Mouse (Mus musculus): Measurements from ENCODE around the gene Rfx7.

Rfx7 gene

DNA sequence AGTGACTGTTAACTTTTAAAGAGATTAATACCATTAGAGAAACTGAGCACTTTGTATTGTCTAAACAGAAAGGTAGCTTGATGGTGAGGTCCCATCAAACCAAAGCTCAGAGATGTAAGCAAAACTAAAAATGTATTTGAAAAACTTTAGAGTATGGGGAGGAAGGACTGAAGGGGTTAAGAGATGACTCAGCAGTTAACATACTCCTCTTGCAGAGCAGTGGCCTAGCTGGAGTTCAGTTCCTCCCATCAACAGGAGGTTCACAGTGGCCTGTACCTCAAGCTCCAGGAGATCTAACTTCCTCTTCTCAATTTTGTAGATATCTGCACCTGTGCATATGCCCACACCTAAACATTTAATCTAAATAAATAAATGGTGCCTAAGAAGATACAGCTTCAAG, 11.6 kb downstream of the Rfx7 start:
- no peak for DNase-seq (ENCODE audit: low spot score in 2 of 2)

DNA sequence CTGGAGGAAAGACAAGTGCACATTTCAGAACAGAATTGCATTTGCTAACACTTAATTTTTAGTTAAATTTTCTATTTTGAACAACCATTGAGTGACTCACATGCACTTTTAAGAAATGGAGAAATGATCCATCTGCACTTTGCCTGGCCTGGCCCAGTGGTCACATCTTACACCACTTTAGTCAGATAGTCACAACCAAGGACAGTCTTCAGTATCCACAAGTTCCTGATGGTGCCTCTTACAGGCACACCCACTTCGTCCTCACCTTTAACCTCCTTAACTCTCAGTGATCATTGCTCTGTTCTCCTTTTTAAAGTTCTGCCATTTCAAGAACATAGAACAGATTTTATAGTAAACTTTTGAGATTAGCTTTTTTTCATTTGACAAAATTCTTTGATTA, 26.7 kb downstream of the Rfx7 start:
- no peak for DNase-seq (ENCODE audit: low spot score in 2 of 2)

DNA sequence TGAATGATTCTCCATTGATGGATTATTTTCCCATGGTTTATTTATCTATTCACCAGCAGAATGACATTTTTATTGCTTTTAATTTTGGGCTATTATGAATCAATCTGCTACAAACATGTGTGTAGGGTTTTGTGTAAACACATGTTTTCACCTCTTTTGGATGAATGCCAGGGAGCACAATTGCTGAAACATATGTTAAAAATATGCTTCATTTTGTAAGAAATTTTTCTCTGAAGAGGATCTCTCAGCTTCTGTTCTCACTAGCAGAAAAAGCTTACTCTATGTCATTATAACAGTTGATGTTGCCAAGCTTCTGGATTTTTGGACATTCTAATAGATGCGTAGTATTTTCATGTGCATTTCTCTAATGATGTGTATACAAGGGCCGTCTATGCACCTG, 28.3 kb downstream of the Rfx7 start:
- no peak for DNase-seq (ENCODE audit: low spot score in 2 of 2)

DNA sequence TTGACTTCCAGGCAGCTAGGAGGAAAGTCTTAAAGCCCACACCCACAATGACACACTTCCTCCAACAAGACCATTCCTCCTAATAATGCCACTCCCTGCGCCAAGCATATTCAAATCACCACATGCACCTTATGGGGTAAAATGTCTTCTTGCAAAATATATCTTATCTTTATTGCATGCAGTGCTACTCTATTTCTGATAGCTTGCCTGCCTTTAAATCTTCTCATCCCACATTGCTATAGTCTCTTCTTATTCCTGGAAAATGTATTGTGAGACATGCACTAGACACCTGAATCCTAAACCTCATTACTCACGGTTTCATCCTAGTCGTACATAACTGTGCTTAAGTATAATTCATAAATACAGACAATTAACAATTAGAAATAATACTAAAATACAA, 31.2 kb downstream of the Rfx7 start:
- no peak for DNase-seq (ENCODE audit: low spot score in 2 of 2)

DNA sequence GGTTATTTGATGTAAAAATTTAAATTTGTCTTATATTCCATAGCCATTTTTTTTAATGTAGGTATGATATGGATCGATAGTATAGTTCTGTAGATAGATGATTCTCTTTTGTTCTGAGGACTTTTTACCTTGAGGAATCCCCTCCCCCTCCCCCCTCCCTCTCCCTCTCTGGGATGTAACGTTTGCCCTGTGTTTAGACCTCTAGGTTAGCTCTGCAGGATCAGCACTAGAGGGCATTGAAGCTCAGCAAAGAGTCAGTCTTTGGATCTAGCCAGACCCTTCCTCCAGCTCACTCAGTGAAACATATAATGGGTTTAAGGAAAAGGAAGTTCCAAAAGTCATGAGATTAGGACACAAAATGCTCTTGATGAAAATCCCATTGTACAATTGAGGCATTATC, 35.1 kb downstream of the Rfx7 start:
- no peak for DNase-seq (ENCODE audit: low spot score in 2 of 2)

DNA sequence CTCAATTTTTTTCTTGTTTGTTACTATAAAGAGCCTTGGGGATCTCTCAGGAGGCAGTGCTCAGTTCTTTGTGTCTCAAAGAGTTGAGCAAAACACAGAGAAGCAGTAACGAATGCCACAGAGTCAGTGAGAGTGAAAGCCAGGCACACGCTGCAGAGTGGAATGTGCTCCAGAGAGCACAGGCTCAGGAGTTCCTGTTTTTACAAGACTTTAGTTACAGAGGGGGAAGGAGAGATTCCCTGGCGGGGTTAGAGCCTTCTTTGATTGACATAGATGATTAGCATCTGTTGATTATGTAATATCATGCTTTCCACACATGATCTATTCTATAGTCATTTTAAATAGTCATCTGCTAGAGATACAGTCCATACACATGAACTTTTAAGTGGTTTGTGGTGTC, 48.2 kb downstream of the Rfx7 start:
- DNase-seq (ENCODE audit: low spot score in 2 of 2) = no peak

DNA sequence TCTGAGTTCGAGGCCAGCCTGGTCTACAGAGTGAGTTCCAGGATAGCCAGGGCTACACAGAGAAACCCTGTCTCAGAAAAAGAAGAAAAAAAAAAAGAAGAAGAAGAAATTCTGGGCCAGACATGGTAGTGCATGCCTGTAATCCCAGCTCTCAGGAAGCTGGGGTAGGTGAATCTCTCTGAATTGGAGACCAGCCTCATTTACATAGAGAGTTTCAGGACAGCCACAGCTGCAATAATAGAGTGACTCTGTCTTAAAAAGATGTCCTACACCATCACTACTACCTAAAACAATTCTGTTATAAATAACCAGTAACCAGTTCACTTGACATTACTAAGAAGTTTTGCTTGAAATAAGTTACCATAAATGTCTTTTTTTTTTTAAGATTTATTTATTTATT, 58.8 kb downstream of the Rfx7 start:
- no peak for DNase-seq (ENCODE audit: low spot score in 2 of 2)

DNA sequence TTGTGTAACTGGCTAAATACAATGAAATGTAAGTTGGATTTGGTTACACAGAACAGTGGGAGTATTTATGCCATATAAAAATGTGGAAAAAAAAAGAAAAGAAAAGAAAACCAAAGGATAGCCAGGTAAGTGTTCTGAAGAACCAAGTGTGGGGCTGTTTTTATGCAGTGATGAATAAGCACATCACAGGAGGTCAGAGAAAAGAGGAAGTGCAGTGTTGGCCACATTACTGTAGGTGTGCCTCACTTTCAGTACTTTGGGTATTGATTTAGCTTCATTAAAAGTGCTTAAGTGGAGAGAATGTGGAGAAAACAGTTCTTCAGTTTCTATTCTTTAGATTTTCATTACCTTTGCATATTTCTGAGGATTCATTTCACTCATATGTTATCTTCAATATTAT, 60.0 kb downstream of the Rfx7 start:
- DNase-seq (ENCODE audit: low spot score in 2 of 2) = no peak

DNA sequence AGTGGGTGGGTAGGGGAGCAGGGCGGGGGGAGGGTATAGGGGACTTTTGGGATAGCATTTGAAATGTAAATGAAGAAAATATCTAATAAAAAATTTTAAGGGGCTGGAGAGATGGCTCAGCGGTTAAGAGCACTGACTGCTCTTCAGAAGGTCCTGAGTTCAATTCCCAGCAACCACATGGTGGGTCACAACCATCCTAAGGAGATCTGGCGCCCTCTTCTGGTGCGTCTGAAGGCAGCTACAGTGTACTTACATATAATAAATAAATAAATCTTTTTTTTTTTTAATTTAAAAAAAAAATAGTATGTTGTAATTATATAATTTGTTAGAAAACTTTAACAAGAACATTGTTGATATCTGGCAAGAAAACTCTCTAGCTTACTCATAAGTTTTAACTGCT, 62.6 kb downstream of the Rfx7 start:
- peak in 1 of 2 experiments; percentile 62 for DNase-seq (ENCODE audit: low spot score in 2 of 2)

DNA sequence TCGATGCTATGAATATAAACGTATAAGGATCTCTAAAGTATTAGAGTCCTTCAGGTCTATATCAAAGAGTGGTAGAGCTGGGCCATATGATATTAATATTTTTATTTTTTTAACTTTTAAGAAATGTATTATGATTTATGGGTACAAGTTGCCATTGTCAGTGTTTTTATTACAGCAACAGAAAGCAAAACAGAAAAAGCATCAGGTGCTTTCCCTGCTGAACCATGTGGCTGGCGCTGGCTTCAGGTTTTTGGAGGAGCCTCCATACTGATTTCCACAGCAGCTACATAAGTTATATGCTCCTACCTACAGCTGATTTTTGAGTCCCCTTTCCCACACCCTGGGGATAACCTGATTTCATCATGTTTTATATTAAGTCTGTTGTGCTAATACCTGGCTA, 68.1 kb downstream of the Rfx7 start:
- no peak for DNase-seq (ENCODE audit: low spot score in 2 of 2)

DNA sequence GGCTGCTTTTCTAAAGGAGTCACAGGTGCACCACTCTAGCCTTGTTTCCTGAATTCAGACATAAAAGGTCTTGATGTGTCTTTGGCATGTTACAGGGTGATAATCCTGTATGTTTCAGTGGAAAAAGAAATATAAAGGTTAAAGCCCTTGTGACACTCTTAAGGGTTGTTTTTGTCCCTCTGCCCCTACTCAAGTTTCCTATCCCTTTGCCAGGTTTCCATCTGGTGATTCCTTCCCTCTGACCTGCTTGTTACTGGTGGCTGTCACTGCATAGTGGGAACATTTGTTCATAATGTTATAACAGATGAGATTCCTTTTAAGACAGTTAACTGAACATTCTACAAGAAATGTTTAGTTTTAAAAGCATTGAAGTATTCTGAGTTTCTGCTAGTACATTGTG, 77.7 kb downstream of the Rfx7 start:
- no peak for DNase-seq (ENCODE audit: low spot score in 2 of 2)

DNA sequence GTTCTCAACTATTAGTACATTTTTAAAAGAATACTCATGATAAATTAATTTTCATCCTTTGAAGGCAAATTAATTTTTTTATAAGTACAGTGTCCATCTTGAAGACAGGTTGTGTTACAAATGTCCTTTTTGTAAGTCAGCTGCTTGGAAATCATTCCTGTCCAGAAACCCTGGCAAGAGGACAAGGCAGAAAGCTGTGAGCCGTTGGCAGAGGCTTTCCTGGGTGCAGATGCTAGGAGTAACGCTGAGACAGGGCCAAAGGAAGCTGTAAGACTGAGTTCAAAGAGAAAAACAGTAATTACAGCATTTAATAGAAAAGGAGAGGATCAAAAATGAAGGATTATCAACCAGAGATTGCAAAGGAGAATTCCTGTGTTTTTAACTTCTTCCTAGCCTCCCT, 81.8 kb downstream of the Rfx7 start:
- DNase-seq (ENCODE audit: low spot score in 2 of 2) = no peak

DNA sequence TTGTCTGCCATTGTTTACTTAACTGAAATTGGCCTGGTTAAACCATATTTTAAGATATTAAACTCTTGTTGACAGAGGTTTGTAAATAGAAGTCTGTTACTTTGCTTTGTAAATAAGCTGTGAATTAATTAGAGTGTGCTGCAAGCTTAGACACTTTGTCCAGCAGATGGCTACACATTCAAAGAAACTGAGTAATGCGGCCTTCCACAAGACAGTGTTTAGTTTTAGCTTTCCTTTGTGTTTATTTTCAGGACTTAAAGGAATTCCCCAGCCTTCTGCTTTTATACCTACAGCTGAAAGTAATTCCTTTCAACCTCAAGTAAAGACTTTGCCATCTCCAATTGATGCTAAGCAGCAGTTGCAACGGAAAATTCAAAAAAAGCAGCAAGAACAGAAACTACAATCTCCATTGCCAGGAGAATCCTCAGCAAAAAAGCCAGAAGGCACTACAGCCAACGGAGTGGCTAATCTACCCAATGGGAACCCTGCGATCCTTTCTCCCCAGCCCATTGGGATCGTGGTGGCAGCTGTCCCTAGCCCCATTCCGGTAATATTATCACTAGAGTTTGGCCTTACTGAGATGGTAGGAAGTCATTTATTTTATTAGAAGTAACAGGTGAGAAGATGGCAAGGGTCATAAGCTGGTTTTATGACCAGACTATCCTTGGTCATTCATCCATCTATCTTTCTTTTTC, 82.9 kb downstream of the Rfx7 start:
- DNase-seq (ENCODE audit: low spot score in 2 of 2) = no peak

DNA sequence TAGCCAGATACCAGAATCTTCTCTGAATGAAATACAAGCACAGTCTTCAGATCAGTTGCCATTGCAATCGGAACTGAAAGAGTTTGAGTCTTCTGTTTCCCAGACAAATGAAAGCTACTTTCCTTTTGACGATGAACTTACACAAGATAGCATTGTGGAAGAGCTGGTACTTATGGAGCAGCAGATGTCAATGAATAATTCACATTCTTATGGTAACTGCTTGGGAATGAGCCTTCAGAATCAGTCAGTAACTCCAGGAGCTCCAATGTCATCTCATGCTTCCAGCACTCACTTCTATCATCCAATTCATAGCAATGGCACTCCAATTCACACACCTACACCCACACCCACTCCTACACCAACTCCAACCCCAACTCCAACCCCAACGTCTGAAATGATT, 86.0 kb downstream of the Rfx7 start:
- no peak for DNase-seq (ENCODE audit: low spot score in 2 of 2)

DNA sequence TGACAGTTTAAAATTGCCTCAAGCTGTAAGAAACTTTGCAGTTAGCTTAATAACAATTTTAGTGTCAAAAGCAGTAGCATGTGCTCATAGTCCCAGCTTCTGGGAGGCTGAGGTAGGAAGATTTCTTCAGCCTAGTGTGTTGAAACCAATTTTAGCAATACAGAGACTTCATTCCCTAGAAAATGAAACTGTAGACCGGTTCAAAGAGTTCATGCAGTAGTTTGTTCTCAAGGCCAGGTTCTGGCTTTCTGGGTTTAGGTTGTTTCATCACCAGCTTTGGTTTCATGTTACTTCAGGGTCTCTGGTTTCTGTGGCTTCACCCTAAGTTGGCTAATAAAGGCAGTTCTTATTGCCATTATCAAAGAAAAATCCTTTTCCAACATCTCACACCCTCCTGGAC, 91.6 kb downstream of the Rfx7 start:
- no peak for DNase-seq (ENCODE audit: low spot score in 2 of 2)

DNA sequence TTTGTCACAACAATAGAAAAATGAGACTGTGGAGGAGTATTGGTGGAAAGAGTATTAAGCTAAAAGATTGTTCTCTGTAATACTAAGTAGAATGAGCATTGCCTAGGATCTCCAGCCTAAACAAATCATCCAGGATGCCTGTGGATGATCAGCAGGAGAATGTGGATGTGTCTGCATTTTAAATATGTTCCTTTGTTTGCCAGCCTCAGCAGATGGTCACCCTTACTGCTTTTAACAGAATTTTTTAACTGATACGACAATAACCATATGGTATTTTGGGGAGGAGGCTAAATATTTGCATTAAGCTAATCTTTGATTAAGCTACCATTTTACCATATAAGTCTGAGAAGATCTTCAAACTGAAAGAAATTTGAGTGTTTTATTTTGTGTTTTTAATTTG, 95.6 kb downstream of the Rfx7 start:
- DNase-seq (ENCODE audit: low spot score in 2 of 2) = no peak

DNA sequence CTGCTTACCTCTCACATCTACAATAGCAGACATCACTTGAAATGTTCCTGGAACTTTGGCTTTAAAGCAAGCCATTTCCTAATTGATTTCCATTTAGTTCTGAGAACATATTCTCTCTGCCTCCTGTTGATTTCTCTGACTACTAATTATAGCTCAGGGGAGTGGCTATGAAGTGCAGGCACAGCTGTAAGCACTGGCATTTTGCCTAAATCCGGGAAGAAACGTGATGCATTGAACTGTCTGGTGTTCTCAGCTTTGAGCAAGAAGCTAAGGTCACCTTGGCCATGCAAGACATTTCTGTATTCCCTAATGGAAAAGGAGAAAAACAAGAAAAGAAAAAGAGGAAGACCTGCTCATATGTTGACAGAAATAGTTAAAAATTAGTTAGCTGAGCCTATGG, 96.6 kb downstream of the Rfx7 start:
- DNase-seq (ENCODE audit: low spot score in 2 of 2) = no peak

DNA sequence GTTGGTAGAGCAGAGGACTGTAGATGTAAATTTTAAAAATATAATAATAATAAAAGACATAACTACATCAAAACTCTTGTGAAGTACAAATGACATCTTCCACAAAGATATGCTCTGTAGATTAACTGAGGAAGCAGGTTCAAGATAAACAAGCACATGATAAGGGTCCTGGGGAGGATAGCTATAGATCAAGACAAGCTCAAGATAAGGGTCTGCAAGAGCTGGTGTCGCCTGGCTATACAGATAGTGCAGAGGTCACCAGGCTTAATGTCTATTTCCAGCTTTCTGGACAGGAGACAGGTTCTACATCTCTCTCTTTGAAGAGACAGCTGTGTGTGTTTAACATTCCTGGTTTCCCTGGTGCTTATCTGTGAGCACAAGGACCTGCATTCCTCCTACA, 100.2 kb downstream of the Rfx7 start:
- DNase-seq (ENCODE audit: low spot score in 2 of 2) = no peak

DNA sequence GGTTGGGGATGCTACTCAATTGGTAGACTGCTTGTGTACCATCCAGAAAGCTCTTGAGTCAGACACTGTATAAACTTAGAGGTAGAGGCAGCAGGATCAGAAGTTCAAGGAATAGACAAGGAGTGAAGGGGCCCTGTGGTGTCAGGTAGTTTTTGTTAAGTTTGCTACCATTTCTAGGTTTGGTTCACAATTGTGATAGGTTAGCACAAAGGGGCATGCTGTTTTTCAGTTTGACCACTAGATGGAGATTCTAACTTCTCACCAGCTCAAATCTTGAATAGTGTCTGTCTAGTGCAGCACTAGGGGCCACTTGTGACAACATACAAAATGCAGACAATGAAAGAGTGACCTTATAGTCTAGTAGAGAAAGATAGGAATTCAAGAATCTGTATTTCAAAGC, 103.1 kb downstream of the Rfx7 start:
- DNase-seq (ENCODE audit: low spot score in 2 of 2) = no peak

DNA sequence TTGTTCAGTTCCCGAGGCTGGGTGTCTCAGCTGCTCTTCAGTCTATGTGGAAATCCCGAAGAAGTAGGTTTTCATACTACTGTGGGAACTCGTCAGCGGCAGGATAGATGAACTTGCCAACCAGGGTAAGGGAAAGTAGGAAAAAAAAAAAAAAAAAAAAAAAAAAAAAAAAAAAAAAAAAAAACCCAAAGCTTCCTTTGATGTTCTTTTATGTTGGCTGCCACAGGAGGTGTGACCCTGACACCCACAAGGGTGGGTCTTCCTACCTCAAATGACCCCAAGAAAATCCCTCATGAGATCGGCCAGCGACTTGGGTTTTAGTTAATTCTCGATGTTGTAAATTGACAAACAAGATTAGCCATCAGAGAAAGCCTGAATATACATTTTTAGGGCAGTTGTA, 104.5 kb downstream of the Rfx7 start:
- no peak for DNase-seq (ENCODE audit: low spot score in 2 of 2)

DNA sequence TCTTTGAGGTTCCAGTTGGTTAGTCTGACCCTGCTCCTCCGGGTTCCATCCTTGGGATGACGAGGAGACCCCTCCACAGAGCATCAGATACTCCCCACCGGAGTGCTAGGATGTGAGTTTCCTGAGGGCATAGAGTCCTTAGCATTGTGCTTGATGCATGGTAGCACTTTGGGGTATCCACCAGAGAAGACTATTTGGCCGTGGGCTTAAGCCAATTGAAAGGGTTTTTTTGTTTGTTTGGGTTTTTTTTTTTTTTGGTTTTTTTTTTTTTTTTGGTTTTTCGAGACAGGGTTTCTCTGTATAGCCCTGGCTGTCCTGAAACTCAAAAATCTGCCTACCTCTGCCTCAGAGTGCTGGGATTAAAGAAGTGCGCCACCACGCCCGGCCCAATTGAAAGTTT, 105.2 kb downstream of the Rfx7 start:
- no peak for DNase-seq (ENCODE audit: low spot score in 2 of 2)

DNA sequence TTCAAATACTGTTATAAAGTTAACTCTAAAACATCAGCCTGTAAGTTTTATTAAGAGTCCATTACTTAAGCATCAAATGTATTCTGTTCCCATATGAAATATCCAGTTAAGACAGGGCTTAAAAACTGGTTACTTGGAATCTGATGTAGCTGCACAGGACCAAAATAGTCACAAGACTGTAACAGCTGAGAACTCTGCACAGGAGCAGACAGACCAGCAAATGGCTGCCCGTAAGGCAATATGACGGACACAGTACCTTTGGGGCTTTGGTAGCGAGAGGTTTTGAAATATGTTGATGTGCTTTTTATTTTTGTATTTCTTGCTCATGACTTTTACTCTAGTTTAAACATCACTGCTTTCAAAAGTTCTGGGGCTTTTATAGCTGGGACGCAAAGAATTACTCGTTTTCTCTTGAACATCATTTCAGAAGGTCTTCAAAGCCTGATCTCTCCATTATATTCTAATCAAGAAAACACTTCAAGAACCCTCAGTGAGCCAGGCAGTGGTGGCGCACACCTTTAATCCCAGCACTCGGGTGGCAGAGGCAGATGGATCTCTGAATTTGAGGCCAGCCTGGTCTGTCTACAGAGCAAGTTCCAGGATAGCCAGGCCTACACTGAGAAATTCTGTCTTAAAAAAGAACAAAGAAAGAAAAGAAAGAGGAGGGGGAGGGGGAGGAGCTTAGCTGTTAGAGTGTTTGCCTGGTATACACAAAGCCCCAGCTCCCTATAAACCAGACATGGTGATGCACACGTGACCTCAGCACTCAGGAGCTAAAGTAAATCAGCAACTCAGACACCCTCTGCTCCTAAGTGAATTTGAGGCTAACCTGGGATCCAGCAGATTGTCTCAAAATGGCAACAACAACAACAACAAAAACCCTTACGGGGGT, 107.2 kb downstream of the Rfx7 start:
- DNase-seq (ENCODE audit: low spot score in 2 of 2) = no peak

DNA sequence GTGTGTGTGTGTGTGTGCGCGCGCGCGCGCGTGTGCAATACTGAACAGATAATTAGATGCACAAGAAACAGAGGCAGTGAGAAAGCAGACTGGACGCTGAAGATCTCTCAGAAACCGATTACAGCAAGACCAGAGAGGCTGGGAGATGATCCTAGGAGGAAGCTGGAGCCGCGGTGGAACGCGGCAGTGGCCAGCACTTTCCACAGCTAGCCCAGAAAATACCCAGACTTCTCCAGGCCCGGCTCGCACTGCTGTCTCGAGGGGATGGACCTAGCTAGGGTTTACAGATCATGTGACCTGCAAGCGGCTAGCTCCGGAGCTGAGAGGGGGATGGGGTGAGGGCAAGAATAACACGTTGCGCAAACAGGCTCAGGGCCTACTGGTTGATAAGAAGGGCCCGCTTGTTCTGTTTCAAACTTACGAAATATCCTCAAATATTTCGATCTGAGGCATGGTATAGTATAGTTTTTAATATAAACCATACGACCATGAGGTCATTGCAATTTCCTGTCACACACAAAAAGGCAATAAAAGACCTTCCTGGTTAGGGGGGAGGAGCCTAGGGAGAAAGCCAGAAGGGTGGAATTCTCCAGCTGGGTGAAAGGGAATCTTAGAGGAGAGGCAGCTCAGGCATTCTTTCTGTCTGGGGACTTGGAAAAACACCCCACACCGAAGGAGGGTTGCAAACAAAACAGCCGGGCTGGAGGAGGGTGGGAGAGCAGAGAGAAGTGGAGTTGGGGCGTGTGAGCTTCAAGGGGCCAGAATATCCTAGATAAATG, 108.0 kb downstream of the Rfx7 start:
- DNase-seq (ENCODE audit: low spot score in 2 of 2) = peak; percentile 37 to 72
